Mouse (Mus musculus) myocyte (in vitro differentiated cells): ENCODE data around the gene Aff3. TPM values are rescaled to one million over a fixed set of nuclear protein-coding genes. Genes with fewer than 3 reads are reported as not detected.

Source experiments
- H3K27me3 ChIP-seq: one replicate; pipeline ENCODE4 v1.6.1; 2011; ENCODE audit not compliant: control insufficient read depth, insufficient read depth, insufficient read length
- H3K36me3 ChIP-seq: one replicate; pipeline ENCODE4 v1.6.1; 2011; ENCODE audit not compliant: control insufficient read depth, insufficient read depth
- H3K4me2 ChIP-seq: one replicate; pipeline ENCODE4 v1.6.1; 2011; ENCODE audit warnings: low read depth, control low read depth
- H3K4me3 ChIP-seq: one replicate; pipeline ENCODE4 v1.5.1; 2011; ENCODE audit warnings: mild to moderate bottlenecking, control low read depth, moderate library complexity
- H3K79me2 ChIP-seq: one replicate; pipeline ENCODE4 v1.6.1; 2011; ENCODE audit not compliant: control insufficient read depth, insufficient read depth
- H3ac ChIP-seq: one replicate; pipeline ENCODE4 v1.6.1; 2011; ENCODE audit not compliant: control insufficient read depth, insufficient read length
- CEBPB ChIP-seq: IDR thresholded peaks from 2 replicates; pipeline ENCODE4 v1.6.1; 2011; ENCODE audit warnings: mild to moderate bottlenecking, moderate library complexity; ENCODE audit not compliant: poor library complexity, insufficient read depth, severe bottlenecking
- E2F4 ChIP-seq: IDR thresholded peaks from one replicate; pipeline ENCODE4 v1.6.1; 2011; ENCODE audit warnings: mild to moderate bottlenecking, control low read depth, moderate library complexity; ENCODE audit not compliant: insufficient read depth
- MAX ChIP-seq: IDR thresholded peaks from one replicate; pipeline ENCODE4 v1.6.1; 2011; ENCODE audit warnings: low read depth, mild to moderate bottlenecking, control low read depth
- MYOD1 ChIP-seq, 3 experiments: IDR thresholded peaks; one replicate each; pipeline ENCODE4 v1.6.1; 2011; ENCODE audit warnings: control low read depth in 2 of 3, low read depth in 2 of 3, mild to moderate bottlenecking in 2 of 3, moderate library complexity in 1 of 3; ENCODE audit not compliant: insufficient read length in 2 of 3, control insufficient read depth in 1 of 3
- MYOG ChIP-seq, 3 experiments: IDR thresholded peaks; one replicate each; pipeline ENCODE4 v1.6.1; 2011; ENCODE audit warnings: control low read depth in 2 of 3, low read depth in 2 of 3, mild to moderate bottlenecking in 2 of 3; ENCODE audit not compliant: insufficient read length in 2 of 3, control insufficient read depth in 1 of 3, insufficient read depth in 1 of 3
- POLR2A ChIP-seq: IDR thresholded peaks from one replicate; pipeline ENCODE4 v1.6.1; 2011; ENCODE audit warnings: low read depth, mild to moderate bottlenecking, control low read depth, moderate library complexity; ENCODE audit not compliant: insufficient read length
- POLR2AphosphoS2 ChIP-seq: IDR thresholded peaks from one replicate; pipeline ENCODE4 v1.6.1; 2011; ENCODE audit warnings: low read depth, control low read depth; ENCODE audit not compliant: insufficient read length
- REST ChIP-seq: IDR thresholded peaks from one replicate; pipeline ENCODE4 v1.6.1; 2011; ENCODE audit warnings: mild to moderate bottlenecking, control low read depth, moderate library complexity; ENCODE audit not compliant: insufficient read depth, insufficient read length
- SRF ChIP-seq: IDR thresholded peaks from one replicate; pipeline ENCODE4 v1.6.1; 2011; ENCODE audit warnings: low read depth; ENCODE audit not compliant: control insufficient read depth, insufficient read length
- TCF12 ChIP-seq: IDR thresholded peaks from one replicate; pipeline ENCODE4 v1.6.1; 2011; ENCODE audit warnings: mild to moderate bottlenecking, control low read depth; ENCODE audit not compliant: poor library complexity, insufficient read depth, severe bottlenecking
- TCF3 ChIP-seq: IDR thresholded peaks from one replicate; pipeline ENCODE4 v1.6.1; 2011; ENCODE audit warnings: low read depth, control low read depth; ENCODE audit not compliant: insufficient read length
- USF1 ChIP-seq: IDR thresholded peaks from one replicate; pipeline ENCODE4 v1.6.1; 2011; ENCODE audit warnings: low read depth, mild to moderate bottlenecking, control low read depth, moderate library complexity
- polyA plus RNA-seq: library from polyadenylated mRNA; unstranded; fragments of >200 nt; fragmentation: generic; extraction: Trizol; gene quantifications from one replicate; pipeline ENCODE4 v1.2.1, GENCODE M21; 2012; ENCODE audit warnings: missing spikeins

Aff3 gene
- polyA plus RNA-seq, 1 experiment = not detected

GRCm38 (mm10) chr1:38451367-38451766, 213.4 kb downstream of the Aff3 start:
- no peak overlapping the region for H3K4me2 ChIP-seq
- H3K79me2 ChIP-seq = no peaks in the 10 kb centered on the region
- H3K36me3 ChIP-seq = no peaks in the 10 kb centered on the region
- H3K4me3 ChIP-seq = no peak overlapping the region
- no peak for TF ChIP-seq USF1
- TF ChIP-seq POLR2AphosphoS2 = no peak
- TF ChIP-seq MYOD1 (IDR thresholded peaks at IDR 0.05; ENCODE audit: control insufficient read depth in 1 of 3, insufficient read length in 2 of 3, low read depth in 2 of 3) = no peak
- no peaks in the 10 kb centered on the region for H3K27me3 ChIP-seq
- no peak overlapping the region for H3ac ChIP-seq

- TF ChIP-seq USF1 (no peak), MYOD1 (IDR thresholded peaks at IDR 0.05; ENCODE audit: control insufficient read depth in 1 of 3, insufficient read length in 2 of 3, low read depth in 2 of 3) (peak in 1 of 3 experiments; percentile 68)
- H3K4me3 ChIP-seq = no peak overlapping the region
- H3K27me3 ChIP-seq = no peaks in the 10 kb centered on the region
- no peak overlapping the region for H3ac ChIP-seq
- no peak overlapping the region for H3K4me2 ChIP-seq
- H3K36me3 ChIP-seq = no peaks in the 10 kb centered on the region
- H3K79me2 ChIP-seq = no peaks in the 10 kb centered on the region
Observed at GRCm38 (mm10) chr1:38450677-38451076, 214.1 kb downstream of the Aff3 start.

- Histone ChIP-seq H3K36me3 (no peaks in the 10 kb centered on the region), H3K79me2 (no peaks in the 10 kb centered on the region), H3K27me3 (no peaks in the 10 kb centered on the region), H3K4me3 (no peak overlapping the region), H3K4me2 (no peak overlapping the region), H3ac (no peak overlapping the region)
- no peak for TF ChIP-seq CEBPB
- no peak for TF ChIP-seq MYOG (IDR thresholded peaks at IDR 0.05; ENCODE audit: control insufficient read depth in 1 of 3, insufficient read depth in 1 of 3, insufficient read length in 2 of 3, low read depth in 2 of 3)
- peak in 1 of 3 experiments; percentile 27 for TF ChIP-seq MYOD1 (IDR thresholded peaks at IDR 0.05; ENCODE audit: control insufficient read depth in 1 of 3, insufficient read length in 2 of 3, low read depth in 2 of 3)
Observed at GRCm38 (mm10) chr1:38449816-38450478, 214.8 kb downstream of the Aff3 start.

GRCm38 (mm10) chr1:38448854-38449253, 215.9 kb downstream of the Aff3 start:
- Histone ChIP-seq H3ac (no peak overlapping the region), H3K4me3 (no peak overlapping the region), H3K4me2 (no peak overlapping the region), H3K79me2 (no peaks in the 10 kb centered on the region), H3K27me3 (no peaks in the 10 kb centered on the region), H3K36me3 (no peaks in the 10 kb centered on the region)
- TF ChIP-seq TCF12 = no peak
- TF ChIP-seq CEBPB = no peak
- no peak for TF ChIP-seq E2F4
- TF ChIP-seq MYOG (IDR thresholded peaks at IDR 0.05; ENCODE audit: control insufficient read depth in 1 of 3, insufficient read depth in 1 of 3, insufficient read length in 2 of 3, low read depth in 2 of 3) = no peak
- TF ChIP-seq REST = no peak
- TF ChIP-seq POLR2A = no peak
- no peak for TF ChIP-seq TCF3
- TF ChIP-seq SRF = no peak
- TF ChIP-seq POLR2AphosphoS2 = no peak
- no peak for TF ChIP-seq MYOD1 (IDR thresholded peaks at IDR 0.05; ENCODE audit: control insufficient read depth in 1 of 3, insufficient read length in 2 of 3, low read depth in 2 of 3)
- TF ChIP-seq MAX = no peak
- TF ChIP-seq USF1 = no peak

GRCm38 (mm10) chr1:38447581-38447980, 217.2 kb downstream of the Aff3 start:
- Histone ChIP-seq H3K4me2 (no peak overlapping the region), H3K79me2 (no peaks in the 10 kb centered on the region)
- TF ChIP-seq E2F4 (no peak), MAX (no peak), SRF (no peak), REST (no peak), USF1 (no peak), MYOD1 (IDR thresholded peaks at IDR 0.05; ENCODE audit: control insufficient read depth in 1 of 3, insufficient read length in 2 of 3, low read depth in 2 of 3) (no peak), POLR2AphosphoS2 (no peak), TCF3 (no peak), MYOG (IDR thresholded peaks at IDR 0.05; ENCODE audit: control insufficient read depth in 1 of 3, insufficient read depth in 1 of 3, insufficient read length in 2 of 3, low read depth in 2 of 3) (no peak), POLR2A (no peak), CEBPB (no peak), TCF12 (no peak)

More at GRCm38 (mm10) chr1:38447581-38447980, 217.2 kb downstream of the Aff3 start:
- H3K4me3 ChIP-seq = no peak overlapping the region
- no peaks in the 10 kb centered on the region for H3K36me3 ChIP-seq
- H3ac ChIP-seq = no peak overlapping the region
- no peaks in the 10 kb centered on the region for H3K27me3 ChIP-seq
